Mouse (Mus musculus) MEL (cell line): ENCODE data around the gene Plac9a. TPM values are rescaled to one million over a fixed set of nuclear protein-coding genes. Genes with fewer than 3 reads are reported as not detected.

Experiments
- DNase-seq: peaks from one replicate; pipeline ENCODE4 v3.0.0; 2011; ENCODE audit warnings: low read depth, low spot score
- H3K27ac ChIP-seq: 2 replicates; pipeline ENCODE4 v1.5.1; 2012; ENCODE audit warnings: low read depth, mild to moderate bottlenecking, control low read depth, low read length, moderate library complexity; ENCODE audit not compliant: control insufficient read depth
- H3K27me3 ChIP-seq, 2 experiments: fragments of 150-350 bp in 1 of 2; sonication (generic) in 1 of 2; 2 replicates each; pipeline ENCODE4 v1.6.1; 2012; ENCODE audit warnings: low read length in 2 of 2, mild to moderate bottlenecking in 2 of 2, improper control_type of control experiment in 1 of 2, moderate library complexity in 1 of 2; ENCODE audit not compliant: insufficient read depth in 2 of 2, control insufficient read depth in 1 of 2
- H3K36me3 ChIP-seq, 2 experiments: 2 replicates each; pipeline ENCODE4 v1.6.1; 2012 to 2014; ENCODE audit warnings: low read length in 2 of 2, improper control_type of control experiment in 1 of 2, inconsistent platforms in 1 of 2, mild to moderate bottlenecking in 1 of 2; ENCODE audit not compliant: insufficient read depth in 2 of 2, control insufficient read depth in 1 of 2
- H3K4me1 ChIP-seq, 2 experiments: fragments of 150-350 bp in 1 of 2; sonication (generic) in 1 of 2; 2 replicates each; pipeline ENCODE4 v1.6.1; 2012; ENCODE audit warnings: low read length in 2 of 2, improper control_type of control experiment in 1 of 2, mild to moderate bottlenecking in 1 of 2; ENCODE audit not compliant: insufficient read depth in 2 of 2, control insufficient read depth in 1 of 2
- H3K4me3 ChIP-seq, 2 experiments: fragments of 150-350 bp in 1 of 2; sonication (generic) in 1 of 2; 2 replicates each; pipeline ENCODE4 v1.5.1; 2012; ENCODE audit warnings: low read depth in 2 of 2, low read length in 2 of 2, mild to moderate bottlenecking in 2 of 2, moderate library complexity in 2 of 2, control low read depth in 1 of 2, improper control_type of control experiment in 1 of 2; ENCODE audit not compliant: control insufficient read depth in 1 of 2, insufficient read depth in 1 of 2
- H3K79me2 ChIP-seq: 2 replicates; pipeline ENCODE4 v1.6.1; 2012; ENCODE audit warnings: mild to moderate bottlenecking, low read length, moderate library complexity; ENCODE audit not compliant: control insufficient read depth, poor library complexity, insufficient read depth
- H3K9ac ChIP-seq: 2 replicates; pipeline ENCODE4 v1.6.1; 2012; ENCODE audit warnings: low read depth, mild to moderate bottlenecking, control low read depth, low read length, moderate library complexity; ENCODE audit not compliant: control insufficient read depth, poor library complexity, severe bottlenecking
- H3K9me3 ChIP-seq: fragments of 150-350 bp; sonication (generic); replicated peaks from 2 replicates; pipeline ENCODE4 v1.6.1; 2012; ENCODE audit warnings: mild to moderate bottlenecking, low read length, improper control_type of control experiment, moderate library complexity; ENCODE audit not compliant: insufficient read depth
- BHLHE40 ChIP-seq: IDR thresholded peaks from 2 replicates; pipeline ENCODE4 v1.6.1; 2012; ENCODE audit warnings: low read depth, mild to moderate bottlenecking, inconsistent platforms, low read length, improper control_type of control experiment, borderline replicate concordance
- CHD1 ChIP-seq: IDR thresholded peaks from 2 replicates; pipeline ENCODE4 v1.6.1; 2012; ENCODE audit warnings: low read depth, mild to moderate bottlenecking, inconsistent platforms, low read length, improper control_type of control experiment
- E2F4 ChIP-seq: IDR thresholded peaks from 2 replicates; pipeline ENCODE4 v1.6.1; 2011; ENCODE audit warnings: low read depth, low read length, improper control_type of control experiment, borderline replicate concordance
- EP300 ChIP-seq, 2 experiments: IDR thresholded peaks; 2 replicates each; pipeline ENCODE4 v1.6.1; 2011; ENCODE audit warnings: improper control_type of control experiment in 2 of 2, low read length in 2 of 2, low read depth in 1 of 2, mild to moderate bottlenecking in 1 of 2
- ETS1 ChIP-seq: IDR thresholded peaks from 2 replicates; pipeline ENCODE4 v1.6.1; 2012; ENCODE audit warnings: low read depth, mild to moderate bottlenecking, inconsistent platforms, low read length, improper control_type of control experiment, moderate library complexity
- GATA1 ChIP-seq: IDR thresholded peaks from 2 replicates; pipeline ENCODE4 v1.6.1; 2011; ENCODE audit warnings: low read depth, low read length, improper control_type of control experiment
- KAT2A ChIP-seq: conservative IDR thresholded peaks from 2 replicates; pipeline ENCODE4 v1.6.1; 2012; ENCODE audit warnings: low read depth, low read length, improper control_type of control experiment, inconsistent platforms
- MAX ChIP-seq: IDR thresholded peaks from 2 replicates; pipeline ENCODE4 v1.6.1; 2011; ENCODE audit warnings: low read length, improper control_type of control experiment
- MAZ ChIP-seq: IDR thresholded peaks from 2 replicates; pipeline ENCODE4 v1.6.1; 2012; ENCODE audit warnings: low read depth, mild to moderate bottlenecking, inconsistent platforms, low read length, improper control_type of control experiment
- MXI1 ChIP-seq: IDR thresholded peaks from 2 replicates; pipeline ENCODE4 v1.6.1; 2011; ENCODE audit warnings: mild to moderate bottlenecking, low read depth, low read length, improper control_type of control experiment
- MYB ChIP-seq: IDR thresholded peaks from 2 replicates; pipeline ENCODE4 v1.6.1; 2011; ENCODE audit warnings: mild to moderate bottlenecking, low read depth, low read length, improper control_type of control experiment
- MYC ChIP-seq: IDR thresholded peaks from 2 replicates; pipeline ENCODE4 v1.6.1; 2011; ENCODE audit warnings: low read depth, mild to moderate bottlenecking, low read length, improper control_type of control experiment, moderate library complexity
- NELFE ChIP-seq: IDR thresholded peaks from 2 replicates; pipeline ENCODE4 v1.6.1; 2011; ENCODE audit warnings: low read depth, low read length, improper control_type of control experiment
- POLR2A ChIP-seq, 2 experiments: IDR thresholded peaks; 2 replicates each; pipeline ENCODE4 v1.6.1; 2011 to 2012; ENCODE audit warnings: low read length in 2 of 2, mild to moderate bottlenecking in 2 of 2, control low read depth in 1 of 2, improper control_type of control experiment in 1 of 2, low read depth in 1 of 2, moderate library complexity in 1 of 2; ENCODE audit not compliant: control insufficient read depth in 1 of 2, insufficient read depth in 1 of 2, poor library complexity in 1 of 2
- RCOR1 ChIP-seq: IDR thresholded peaks from 2 replicates; pipeline ENCODE4 v1.6.1; 2012; ENCODE audit warnings: low read depth, mild to moderate bottlenecking, inconsistent platforms, low read length, improper control_type of control experiment
- SIN3A ChIP-seq: IDR thresholded peaks from 2 replicates; pipeline ENCODE4 v1.6.1; 2012; ENCODE audit warnings: low read length, improper control_type of control experiment, inconsistent platforms
- USF1 ChIP-seq: IDR thresholded peaks from 2 replicates; pipeline ENCODE4 v1.6.1; 2014; ENCODE audit warnings: low read depth, mild to moderate bottlenecking, inconsistent platforms, low read length, improper control_type of control experiment, moderate library complexity
- USF2 ChIP-seq, 2 experiments: IDR thresholded peaks; 2 replicates each; pipeline ENCODE4 v1.6.1; 2011 to 2012; ENCODE audit warnings: improper control_type of control experiment in 2 of 2, low read length in 2 of 2, borderline replicate concordance in 1 of 2, inconsistent platforms in 1 of 2, low read depth in 1 of 2, mild to moderate bottlenecking in 1 of 2; ENCODE audit not compliant: insufficient read depth in 1 of 2
- polyA plus RNA-seq, 2 experiments: library from polyadenylated mRNA; stranded (reverse) in 1 of 2; unstranded in 1 of 2; fragments of >175 nt in 1 of 2; fragments of >200 nt in 1 of 2; gene quantifications; 2 replicates each; pipeline versions ENCODE4 v1.2.1 to v1.2.4; 2012; ENCODE audit warnings: low replicate concordance in 2 of 2, low read depth in 1 of 2; ENCODE audit not compliant: insufficient read length in 2 of 2, insufficient read depth in 1 of 2, missing spikeins in 1 of 2
- total RNA-seq: library from RNA; depleted of rRNA; stranded (reverse); fragments of 300-350 nt; gene quantifications from 2 replicates; pipeline ENCODE4 v1.2.3, GENCODE M21; 2012

The Plac9a gene
- total and polyA plus RNA-seq, 3 experiments = not detected

DNA sequence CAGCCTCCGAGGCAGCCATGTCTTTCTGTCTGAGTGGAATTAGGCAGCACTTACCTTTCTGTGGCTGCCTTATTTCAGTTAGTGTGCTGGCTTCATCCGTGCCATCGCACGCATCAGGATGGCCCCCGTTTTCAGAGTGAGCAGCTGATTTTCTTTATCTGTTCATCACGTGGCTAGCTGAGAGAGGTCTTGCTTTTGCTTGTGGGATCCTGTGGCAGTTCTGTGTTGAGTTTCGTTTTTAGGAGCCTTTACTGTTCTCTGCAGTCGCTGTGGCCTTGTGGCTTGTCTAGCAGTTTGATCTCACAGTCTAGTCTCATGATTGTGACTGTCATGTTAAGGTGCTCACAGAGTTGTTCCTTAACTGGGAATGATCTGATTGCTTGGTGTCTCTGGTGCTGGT lies 45.0 kb downstream of the Plac9a start:
- peak overlapping the region; percentile 37 to 48 for H3K4me3 ChIP-seq
- H3K27me3 ChIP-seq = no peaks in the 10 kb centered on the region
- no peaks in the 10 kb centered on the region for H3K9me3 ChIP-seq
- DNase-seq = peak; percentile 57
- H3K36me3 ChIP-seq = peaks cover 0 to 43% of the 10 kb centered on the region in 2 experiments; a peak in 2 of 4 replicates
- peak overlapping the region; percentile 3 for H3K9ac ChIP-seq
- H3K27ac ChIP-seq = peak overlapping the region; percentile 25
- TF ChIP-seq NELFE (no peak), GATA1 (peak; percentile 60), ETS1 (peak; percentile 89), EP300 (IDR thresholded peaks at IDR 0.05; ENCODE audit: low read depth in 1 of 2, low read length in 2 of 2) (0 out of 4 replicates have a peak, but pooled peaks of 1 of the 2 experiments have one; percentile 5), E2F4 (no peak), USF1 (peak; percentile 91), SIN3A (peak; percentile 49; the same call in 1 of the 2 replicates), MAZ (0 out of 2 replicates have a peak, but pooled peaks have one; percentile 25), MXI1 (peak; percentile 71), KAT2A (no peak), USF2 (IDR thresholded peaks at IDR 0.05; ENCODE audit: borderline replicate concordance in 1 of 2, insufficient read depth in 1 of 2, low read depth in 1 of 2, low read length in 2 of 2) (peak in 1 of 2 experiments; percentile 61; a peak in 1 of 4 replicates), POLR2A (IDR thresholded peaks at IDR 0.05; ENCODE audit: control insufficient read depth in 1 of 2, insufficient read depth in 1 of 2, low read depth in 1 of 2, low read length in 2 of 2, poor library complexity in 1 of 2) (no peak), RCOR1 (no peak), BHLHE40 (peak; percentile 82; the same call in 1 of the 2 replicates), CHD1 (no peak), MAX (peak; percentile 67), MYB (no peak), MYC (peak; percentile 30; the same call in 1 of the 2 replicates)
- peaks cover 33 to 55% of the 10 kb centered on the region in 2 experiments for H3K4me1 ChIP-seq
- no peaks in the 10 kb centered on the region for H3K79me2 ChIP-seq

DNA sequence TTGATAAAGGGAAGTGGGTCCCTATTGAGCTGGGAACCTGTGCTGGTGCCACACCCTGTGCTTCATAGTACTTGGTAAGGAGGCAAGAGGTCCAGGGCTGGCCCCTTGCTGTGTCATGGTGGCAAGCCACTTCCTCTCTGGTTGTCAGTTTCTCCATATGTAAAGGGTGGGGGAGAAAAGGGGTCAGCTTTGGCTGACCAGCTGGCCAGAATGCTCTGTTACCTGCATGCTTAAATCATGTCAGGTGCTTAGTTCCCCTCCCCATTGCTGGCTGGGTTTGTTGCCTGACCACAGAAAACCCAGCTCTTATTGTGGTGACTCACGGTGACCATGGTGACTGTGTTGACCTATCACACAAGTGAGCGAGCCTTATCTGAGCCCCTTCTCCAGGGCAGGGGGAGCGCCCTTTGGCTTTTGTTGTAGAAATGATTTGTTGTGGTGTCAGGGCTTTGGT lies 45.7 kb downstream of the Plac9a start:
- H3K9me3 ChIP-seq = no peaks in the 10 kb centered on the region
- peaks cover 30 to 53% of the 10 kb centered on the region in 2 experiments for H3K4me1 ChIP-seq
- H3K27me3 ChIP-seq = no peaks in the 10 kb centered on the region
- peak; percentile 72 for DNase-seq
- H3K9ac ChIP-seq = no peak overlapping the region
- H3K36me3 ChIP-seq = peaks cover 0 to 37% of the 10 kb centered on the region in 2 experiments; a peak in 2 of 4 replicates
- TF ChIP-seq GATA1 (peak; percentile 40; the same call in 1 of the 2 replicates), MYB (no peak)
- peak overlapping the region; percentile 0 for H3K27ac ChIP-seq
- H3K4me3 ChIP-seq = no peak overlapping the region
- no peaks in the 10 kb centered on the region for H3K79me2 ChIP-seq
